Mouse (Mus musculus): ENCODE measurements around the gene Syt15. TPM values are rescaled to one million over a fixed set of nuclear protein-coding genes. Genes with fewer than 3 reads are reported as not detected.

Gene Syt15
- total and polyA plus RNA-seq, 3 experiments: 0.06 TPM; not detected in 2

DNA sequence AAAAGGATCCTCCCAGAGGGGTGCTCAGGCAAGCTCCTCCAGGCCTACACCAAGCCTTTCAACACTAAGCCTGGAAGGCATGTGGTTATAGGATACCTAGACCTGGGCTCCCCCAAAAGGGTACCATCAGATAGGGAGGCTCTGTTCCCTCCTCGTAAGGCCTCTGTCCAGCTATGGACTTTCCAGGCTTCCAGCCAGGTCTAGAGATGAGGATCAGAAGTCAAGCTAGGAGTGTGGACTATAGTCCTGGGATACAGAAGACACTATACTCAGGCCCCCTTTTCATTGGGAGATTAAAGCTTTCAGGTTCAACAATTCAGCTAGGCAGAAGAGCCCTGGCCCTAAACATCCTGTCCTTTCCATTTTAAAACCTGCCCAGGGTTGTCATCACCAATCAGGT is 36.3 kb upstream of the Syt15 start:
- H3K4me3 ChIP-seq (ENCODE audit: control insufficient read depth in 1 of 2, insufficient read depth in 1 of 2, low read depth in 2 of 2, low read length in 2 of 2): no peak overlapping the region
- H3K27me3 ChIP-seq (ENCODE audit: control insufficient read depth in 1 of 2, insufficient read depth in 2 of 2, low read length in 2 of 2): no peaks in the 10 kb centered on the region

DNA sequence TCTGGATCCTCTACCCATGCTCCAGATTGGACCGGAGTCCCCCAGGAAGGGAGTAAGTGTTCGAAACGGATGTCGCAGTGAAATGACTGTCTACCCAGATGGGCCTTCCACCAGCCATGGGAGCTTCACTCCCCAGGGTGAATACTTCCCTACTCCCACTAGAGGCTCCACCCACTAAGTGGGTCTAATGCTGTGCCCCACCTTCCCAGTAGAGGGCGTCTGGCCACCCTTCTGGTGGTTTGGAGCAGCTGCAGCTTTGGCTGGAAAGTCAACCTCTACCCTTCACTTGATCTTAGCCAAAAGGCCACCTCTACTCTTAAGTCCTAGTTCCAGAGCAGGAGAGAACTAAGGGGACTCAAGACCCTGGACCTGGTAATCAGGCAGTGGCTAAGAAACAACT is 30.8 kb upstream of the Syt15 start:
- H3K4me3 ChIP-seq (ENCODE audit: control insufficient read depth in 1 of 2, insufficient read depth in 1 of 2, low read depth in 2 of 2, low read length in 2 of 2): no peak overlapping the region
- no peak overlapping the region for H3K9ac ChIP-seq (ENCODE audit: control insufficient read depth, low read depth, low read length, poor library complexity, severe bottlenecking)
- peak; percentile 30 for TF ChIP-seq RAD21 (IDR thresholded peaks at IDR 0.05; ENCODE audit: low read depth, low read length)
- TF ChIP-seq CTCF (IDR thresholded peaks at IDR 0.05 in 2 of 3, conservative IDR thresholded peaks at IDR 0.05 in 1 of 3; ENCODE audit: control insufficient read depth in 1 of 3, insufficient read depth in 1 of 3, low read depth in 2 of 3, low read length in 3 of 3, poor library complexity in 1 of 3, severe bottlenecking in 1 of 3): peak; percentile 57 to 78 (median 68)
- no peak for TF ChIP-seq EP300 (IDR thresholded peaks at IDR 0.05; ENCODE audit: low read depth in 1 of 2, low read length in 2 of 2)
- TF ChIP-seq MAX (IDR thresholded peaks at IDR 0.05; ENCODE audit: low read length): no peak
- no peak for TF ChIP-seq BHLHE40 (IDR thresholded peaks at IDR 0.05; ENCODE audit: borderline replicate concordance, low read depth, low read length)
- TF ChIP-seq CHD1 (IDR thresholded peaks at IDR 0.05; ENCODE audit: low read depth, low read length): no peak
- no peak for TF ChIP-seq NRF1 (IDR thresholded peaks at IDR 0.05; ENCODE audit: insufficient read depth, low read depth, low read length, poor library complexity, severe bottlenecking)
- TF ChIP-seq USF1 (IDR thresholded peaks at IDR 0.05; ENCODE audit: low read depth, low read length): no peak
- no peak for TF ChIP-seq ETS1 (IDR thresholded peaks at IDR 0.05; ENCODE audit: low read depth, low read length)
- TF ChIP-seq ZNF384 (IDR thresholded peaks at IDR 0.05; ENCODE audit: low read depth, low read length): no peak
- peak; percentile 66 for TF ChIP-seq SMC3 (IDR thresholded peaks at IDR 0.05; ENCODE audit: low read depth, low read length)
- no peak for TF ChIP-seq RCOR1 (IDR thresholded peaks at IDR 0.05; ENCODE audit: low read depth, low read length)
- no peak for TF ChIP-seq ELF1 (IDR thresholded peaks at IDR 0.05; ENCODE audit: low read depth, low read length)
- no peak for TF ChIP-seq ZKSCAN1 (IDR thresholded peaks at IDR 0.05; ENCODE audit: low read depth, low read length)
- H3K36me3 ChIP-seq (ENCODE audit: control insufficient read depth in 1 of 2, insufficient read depth in 2 of 2, low read length in 2 of 2): no peaks in the 10 kb centered on the region
- H3K4me1 ChIP-seq (ENCODE audit: control insufficient read depth in 1 of 2, insufficient read depth in 2 of 2, low read length in 2 of 2): peaks cover 0 to 6% of the 10 kb centered on the region in 2 experiments; a peak in 1 of 4 replicates
- H3K27ac ChIP-seq (ENCODE audit: control insufficient read depth, low read depth, low read length): no peak overlapping the region
- no peaks in the 10 kb centered on the region for H3K9me3 ChIP-seq (replicated peaks; ENCODE audit: insufficient read depth, low read length)
- peak; percentile 56 for DNase-seq (ENCODE audit: low read depth, low spot score)
- H3K79me2 ChIP-seq (ENCODE audit: control insufficient read depth, insufficient read depth, low read length, poor library complexity): no peaks in the 10 kb centered on the region
- H3K27me3 ChIP-seq (ENCODE audit: control insufficient read depth in 1 of 2, insufficient read depth in 2 of 2, low read length in 2 of 2): no peaks in the 10 kb centered on the region

More for the DNA sequence above, 36.3 kb upstream of the Syt15 start:
- no peaks in the 10 kb centered on the region for H3K79me2 ChIP-seq (ENCODE audit: control insufficient read depth, insufficient read depth, low read length, poor library complexity)
- H3K27ac ChIP-seq (ENCODE audit: control insufficient read depth, low read depth, low read length): no peak overlapping the region
- H3K4me1 ChIP-seq (ENCODE audit: control insufficient read depth in 1 of 2, insufficient read depth in 2 of 2, low read length in 2 of 2): no peaks in the 10 kb centered on the region
- H3K9ac ChIP-seq (ENCODE audit: control insufficient read depth, low read depth, low read length, poor library complexity, severe bottlenecking): no peak overlapping the region
- no peak for DNase-seq (ENCODE audit: low read depth, low spot score)
- no peaks in the 10 kb centered on the region for H3K36me3 ChIP-seq (ENCODE audit: control insufficient read depth in 1 of 2, insufficient read depth in 2 of 2, low read length in 2 of 2)
- H3K9me3 ChIP-seq (replicated peaks; ENCODE audit: insufficient read depth, low read length): no peaks in the 10 kb centered on the region
- TF ChIP-seq TBP (IDR thresholded peaks at IDR 0.05; ENCODE audit: low read depth, low read length): no peak
- no peak for TF ChIP-seq MEF2A (IDR thresholded peaks at IDR 0.05; ENCODE audit: extremely low read depth, insufficient replicate concordance, low read depth, low read length, poor library complexity, severe bottlenecking)
- TF ChIP-seq ZKSCAN1 (IDR thresholded peaks at IDR 0.05; ENCODE audit: low read depth, low read length): no peak
- TF ChIP-seq E2F4 (IDR thresholded peaks at IDR 0.05; ENCODE audit: borderline replicate concordance, low read depth, low read length): no peak
- no peak for TF ChIP-seq HCFC1 (IDR thresholded peaks at IDR 0.05; ENCODE audit: low read depth, low read length)
- no peak for TF ChIP-seq POLR2A (IDR thresholded peaks at IDR 0.05; ENCODE audit: control insufficient read depth in 1 of 2, insufficient read depth in 1 of 2, low read depth in 1 of 2, low read length in 2 of 2, poor library complexity in 1 of 2)
- no peak for TF ChIP-seq GABPA (IDR thresholded peaks at IDR 0.05; ENCODE audit: low read depth, low read length)
- TF ChIP-seq JUND (IDR thresholded peaks at IDR 0.05; ENCODE audit: low read depth, low read length): no peak
- TF ChIP-seq USF1 (IDR thresholded peaks at IDR 0.05; ENCODE audit: low read depth, low read length): no peak
- TF ChIP-seq UBTF (IDR thresholded peaks at IDR 0.05; ENCODE audit: borderline replicate concordance, insufficient read depth, low read depth, low read length): no peak
- TF ChIP-seq ZNF384 (IDR thresholded peaks at IDR 0.05; ENCODE audit: low read depth, low read length): no peak
- no peak for TF ChIP-seq CHD1 (IDR thresholded peaks at IDR 0.05; ENCODE audit: low read depth, low read length)
- no peak for TF ChIP-seq NELFE (IDR thresholded peaks at IDR 0.05; ENCODE audit: low read depth, low read length)
- TF ChIP-seq RAD21 (IDR thresholded peaks at IDR 0.05; ENCODE audit: low read depth, low read length): no peak
- TF ChIP-seq MXI1 (IDR thresholded peaks at IDR 0.05; ENCODE audit: low read depth, low read length): no peak
- TF ChIP-seq TAL1 (IDR thresholded peaks at IDR 0.05; ENCODE audit: low read length): no peak
- no peak for TF ChIP-seq SMC3 (IDR thresholded peaks at IDR 0.05; ENCODE audit: low read depth, low read length)
- no peak for TF ChIP-seq POLR2AphosphoS5 (IDR thresholded peaks at IDR 0.05; ENCODE audit: borderline replicate concordance, low read depth, low read length)
- TF ChIP-seq ETS1 (IDR thresholded peaks at IDR 0.05; ENCODE audit: low read depth, low read length): no peak

Data from MEL (cell line).